Mouse (Mus musculus): Measurements from ENCODE around the gene Mri1. TPM values are rescaled to one million over a fixed set of nuclear protein-coding genes. Genes with fewer than 3 reads are reported as not detected.

Gene Mri1
- total RNA-seq (2014; fragmentation: Nextera tagmentation) (36.7 and 51.9 TPM in 2 replicates), total RNA-seq (2017) (19.1 and 19.3 TPM in 2 replicates)

GRCm38 (mm10) chr8:84256822-84257610, at the start of gene Mri1:
TSS of gene Mri1 (minus strand) at chr8:84257326.
- peak; percentile 85 for ATAC-seq (replicated peaks; ENCODE audit: low FRiP score, low TSS enrichment, poor library complexity, severe bottlenecking)

- ATAC-seq (replicated peaks; ENCODE audit: low FRiP score, low TSS enrichment, poor library complexity, severe bottlenecking) = no peak
Observed at GRCm38 (mm10) chr8:84303951-84304350, 46.8 kb upstream of the Mri1 start.

GRCm38 (mm10) chr8:84297029-84297785, 40.1 kb upstream of the Mri1 start:
- no peak for ATAC-seq (replicated peaks; ENCODE audit: low FRiP score, low TSS enrichment, poor library complexity, severe bottlenecking)

- no peak for ATAC-seq (replicated peaks; ENCODE audit: low FRiP score, low TSS enrichment, poor library complexity, severe bottlenecking)
Observed at GRCm38 (mm10) chr8:84291688-84292087, 34.6 kb upstream of the Mri1 start.

- ATAC-seq (replicated peaks; ENCODE audit: low FRiP score, low TSS enrichment, poor library complexity, severe bottlenecking) = no peak
Observed at GRCm38 (mm10) chr8:84291086-84291485, 34.0 kb upstream of the Mri1 start.

- 0 out of 2 replicates have a peak, but pooled peaks have one; percentile 59 for ATAC-seq (replicated peaks; ENCODE audit: low FRiP score, low TSS enrichment, poor library complexity, severe bottlenecking)
Observed at GRCm38 (mm10) chr8:84288892-84289291, 31.8 kb upstream of the Mri1 start.

- ATAC-seq (replicated peaks; ENCODE audit: low FRiP score, low TSS enrichment, poor library complexity, severe bottlenecking) = peak; percentile 79; the same call in 1 of the 2 replicates
Observed at GRCm38 (mm10) chr8:84285665-84286064, 28.5 kb upstream of the Mri1 start.

GRCm38 (mm10) chr8:84284608-84285063, 27.5 kb upstream of the Mri1 start:
- no peak for ATAC-seq (replicated peaks; ENCODE audit: low FRiP score, low TSS enrichment, poor library complexity, severe bottlenecking)

- peak; percentile 85 for ATAC-seq (replicated peaks; ENCODE audit: low FRiP score, low TSS enrichment, poor library complexity, severe bottlenecking)
Observed at GRCm38 (mm10) chr8:84280777-84281176, 23.7 kb upstream of the Mri1 start.

GRCm38 (mm10) chr8:84276447-84276846, 19.3 kb upstream of the Mri1 start:
- ATAC-seq (replicated peaks; ENCODE audit: low FRiP score, low TSS enrichment, poor library complexity, severe bottlenecking) = no peak

- ATAC-seq (replicated peaks; ENCODE audit: low FRiP score, low TSS enrichment, poor library complexity, severe bottlenecking) = no peak
Observed at GRCm38 (mm10) chr8:84273968-84274367, 16.8 kb upstream of the Mri1 start.

GRCm38 (mm10) chr8:84272302-84272701, 15.2 kb upstream of the Mri1 start:
- ATAC-seq (replicated peaks; ENCODE audit: low FRiP score, low TSS enrichment, poor library complexity, severe bottlenecking) = no peak

- peak; percentile 98 for ATAC-seq (replicated peaks; ENCODE audit: low FRiP score, low TSS enrichment, poor library complexity, severe bottlenecking)
Observed at GRCm38 (mm10) chr8:84269950-84270773, 13.0 kb upstream of the Mri1 start, which contains the start of gene Ccdc130. TSS of gene Ccdc130 (minus strand) at chr8:84270380.

GRCm38 (mm10) chr8:84261098-84261497, 4.0 kb upstream of the Mri1 start:
- no peak for ATAC-seq (replicated peaks; ENCODE audit: low FRiP score, low TSS enrichment, poor library complexity, severe bottlenecking)

- peak; percentile 59 for ATAC-seq (replicated peaks; ENCODE audit: low FRiP score, low TSS enrichment, poor library complexity, severe bottlenecking)
Observed at GRCm38 (mm10) chr8:84256458-84256821, 686 bp downstream of the Mri1 start.

GRCm38 (mm10) chr8:84255858-84256257, 1.3 kb downstream of the Mri1 start:
- ATAC-seq (replicated peaks; ENCODE audit: low FRiP score, low TSS enrichment, poor library complexity, severe bottlenecking) = peak; percentile 46; the same call in 1 of the 2 replicates

- ATAC-seq (replicated peaks; ENCODE audit: low FRiP score, low TSS enrichment, poor library complexity, severe bottlenecking) = peak; percentile 96
Observed at GRCm38 (mm10) chr8:84249257-84250170, 7.6 kb downstream of the Mri1 start, which contains the start of gene D8Ertd738e. TSS of gene D8Ertd738e (minus strand) at chr8:84249719.

- ATAC-seq (replicated peaks; ENCODE audit: low FRiP score, low TSS enrichment, poor library complexity, severe bottlenecking) = no peak
Observed at GRCm38 (mm10) chr8:84241821-84242220, 15.3 kb downstream of the Mri1 start.
